Mouse (Mus musculus) E14TG2a.4 (cell line): ENCODE results near the gene Gm5930.
"Not testable (repeated sequence)": the region's sequence is repeated elsewhere in the genome, so short reads cannot be mapped to it uniquely, and the experiment has no call there.

Experiments
- CTCF ChIP-seq: conservative IDR thresholded peaks from 2 replicates; pipeline ENCODE4 v1.5.1; 2014; ENCODE audit warnings: low read length
- POU5F1 ChIP-seq: IDR thresholded peaks from 2 replicates; pipeline ENCODE4 v1.6.1; 2014; ENCODE audit warnings: low read length, borderline replicate concordance

DNA sequence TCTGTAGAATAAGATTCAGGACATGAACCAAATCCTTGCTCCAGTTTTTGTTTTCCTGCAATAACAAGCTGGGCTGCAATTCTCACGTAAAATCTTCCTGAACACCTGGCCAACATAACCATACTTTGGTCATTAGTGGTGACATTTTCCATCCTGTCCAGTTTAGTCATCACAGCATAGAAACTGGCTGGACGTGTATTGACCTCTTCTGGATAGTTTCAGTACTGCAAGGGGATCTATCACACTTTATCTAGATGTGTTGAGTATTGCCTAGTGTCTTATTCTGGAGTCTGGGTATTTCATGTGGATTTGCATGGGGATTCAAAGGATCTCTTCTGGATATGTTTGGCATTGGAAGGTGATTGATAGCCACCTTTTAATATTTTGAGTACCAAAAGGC, 23.0 kb upstream of the Gm5930 start:
- peak; percentile 17 for TF ChIP-seq CTCF
- not testable (repeated sequence) for TF ChIP-seq POU5F1
